Mouse (Mus musculus): ENCODE results near the gene Sgk1.
"Not testable (repeated sequence)": the region's sequence is repeated elsewhere in the genome, so short reads cannot be mapped to it uniquely, and the experiment has no call there.

Sgk1 gene

GRCm38 (mm10) chr10:21868221-21868620, 13.8 kb upstream of the Sgk1 start:
- in situ Hi-C loops (cut with MboI, MseI), result no loop called here

- in situ Hi-C loops (cut with MboI, MseI), result no loop called here
Observed at GRCm38 (mm10) chr10:21868623-21869022, 13.4 kb upstream of the Sgk1 start.

GRCm38 (mm10) chr10:21881837-21882183, 174 bp upstream of the Sgk1 start:
- in situ Hi-C loops (cut with MboI, MseI), result no loop called here

- in situ Hi-C loops (cut with MboI, MseI), result no loop called here
Observed at GRCm38 (mm10) chr10:21883587-21883986, 1.6 kb downstream of the Sgk1 start.

- in situ Hi-C loops (cut with MboI, MseI), result no loop called here
Observed at GRCm38 (mm10) chr10:21884534-21884933, 2.5 kb downstream of the Sgk1 start.

- in situ Hi-C loops (cut with MboI, MseI), result no loop called here
Observed at GRCm38 (mm10) chr10:21889141-21889765, 7.3 kb downstream of the Sgk1 start.

- in situ Hi-C loops (cut with MboI, MseI), result no loop called here
Observed at GRCm38 (mm10) chr10:21890293-21890692, 8.3 kb downstream of the Sgk1 start.

GRCm38 (mm10) chr10:21891442-21891841, 9.5 kb downstream of the Sgk1 start:
- in situ Hi-C loops (cut with MboI, MseI), result no loop called here

- in situ Hi-C loops (cut with MboI, MseI), result no loop called here
Observed at GRCm38 (mm10) chr10:21892104-21892503, 10.1 kb downstream of the Sgk1 start.

GRCm38 (mm10) chr10:21898417-21898816, 16.4 kb downstream of the Sgk1 start:
- in situ Hi-C loops (cut with MboI, MseI), result no loop called here

- in situ Hi-C loops (cut with MboI, MseI), result not testable (repeated sequence)
Observed at GRCm38 (mm10) chr10:21898851-21899250, 16.9 kb downstream of the Sgk1 start.

GRCm38 (mm10) chr10:21899397-21899796, 17.4 kb downstream of the Sgk1 start:
- in situ Hi-C loops (cut with MboI, MseI), result no loop called here

- in situ Hi-C loops (cut with MboI, MseI), result no loop called here
Observed at GRCm38 (mm10) chr10:21902152-21903140, 20.5 kb downstream of the Sgk1 start.

- in situ Hi-C loops (cut with MboI, MseI), result no loop called here
Observed at GRCm38 (mm10) chr10:21904151-21904550, 22.2 kb downstream of the Sgk1 start.

- in situ Hi-C loops (cut with MboI, MseI), result no loop called here
Observed at GRCm38 (mm10) chr10:21905616-21906015, 23.6 kb downstream of the Sgk1 start.

GRCm38 (mm10) chr10:21906894-21907446, 25.0 kb downstream of the Sgk1 start:
- in situ Hi-C loops (cut with MboI, MseI), result no loop called here

GRCm38 (mm10) chr10:21907784-21908183, 25.8 kb downstream of the Sgk1 start:
- in situ Hi-C loops (cut with MboI, MseI), result no loop called here

GRCm38 (mm10) chr10:21908686-21909085, 26.7 kb downstream of the Sgk1 start:
- in situ Hi-C loops (cut with MboI, MseI), result no loop called here

- in situ Hi-C loops (cut with MboI, MseI), result no loop called here
Observed at GRCm38 (mm10) chr10:21910334-21910733, 28.4 kb downstream of the Sgk1 start.

GRCm38 (mm10) chr10:21911303-21911947, 29.4 kb downstream of the Sgk1 start:
- in situ Hi-C loops (cut with MboI, MseI), result no loop called here

- in situ Hi-C loops (cut with MboI, MseI), result no loop called here
Observed at GRCm38 (mm10) chr10:21914751-21915150, 32.8 kb downstream of the Sgk1 start.
